Mouse (Mus musculus): ENCODE data around the gene Ncoa4. TPM values are rescaled to one million over a fixed set of nuclear protein-coding genes. Genes with fewer than 3 reads are reported as not detected.

The Ncoa4 gene
- polyA plus RNA-seq, 1 experiment from 2014 or later = 93.6 TPM

DNA sequence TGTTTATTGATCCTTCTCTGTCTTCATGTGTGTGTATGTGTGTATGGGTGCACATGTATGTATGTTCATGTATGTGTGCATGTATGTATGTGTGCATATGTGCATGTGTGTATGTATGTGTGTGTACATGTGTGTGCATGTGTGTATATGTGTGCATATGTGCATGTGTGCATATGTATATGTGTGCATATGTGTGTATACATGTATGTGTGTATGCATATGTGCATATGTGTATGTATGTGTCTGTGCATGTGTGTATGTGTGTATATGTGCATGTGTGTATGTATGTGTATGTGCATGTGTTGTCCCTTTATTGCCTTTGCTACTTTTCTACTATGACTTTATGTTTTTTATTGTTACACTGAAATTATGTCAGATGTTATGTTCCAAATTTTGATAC lies 14.9 kb upstream of the Ncoa4 start:
- peaks cover 11% of the 10 kb centered on the region; the same call in 1 of the 2 replicates for H3K9me3 ChIP-seq
- H3K4me3 ChIP-seq (replicated peaks) = no peak overlapping the region
- no peak overlapping the region for H3K27ac ChIP-seq
- no peaks in the 10 kb centered on the region for H3K36me3 ChIP-seq
- no peak overlapping the region for H3K4me2 ChIP-seq (replicated peaks)
- H3K4me1 ChIP-seq (replicated peaks) = no peaks in the 10 kb centered on the region
- no peak for ATAC-seq
- no peak overlapping the region for H3K9ac ChIP-seq (replicated peaks)
- no peaks in the 10 kb centered on the region for H3K27me3 ChIP-seq

- Histone ChIP-seq H3K4me3 (replicated peaks) (no peak overlapping the region), H3K36me3 (no peaks in the 10 kb centered on the region), H3K27ac (no peak overlapping the region), H3K9ac (replicated peaks) (no peak overlapping the region), H3K4me2 (replicated peaks) (no peak overlapping the region), H3K9me3 (peaks cover 11% of the 10 kb centered on the region; the same call in 1 of the 2 replicates), H3K4me1 (replicated peaks) (no peaks in the 10 kb centered on the region), H3K27me3 (no peaks in the 10 kb centered on the region)
- WGBS = 79% methylated on average over 4 of the region's 4 CpGs
- no peak for ATAC-seq
Observed at GRCm38 (mm10) chr14:32145401-32145800, 14.3 kb upstream of the Ncoa4 start.

DNA sequence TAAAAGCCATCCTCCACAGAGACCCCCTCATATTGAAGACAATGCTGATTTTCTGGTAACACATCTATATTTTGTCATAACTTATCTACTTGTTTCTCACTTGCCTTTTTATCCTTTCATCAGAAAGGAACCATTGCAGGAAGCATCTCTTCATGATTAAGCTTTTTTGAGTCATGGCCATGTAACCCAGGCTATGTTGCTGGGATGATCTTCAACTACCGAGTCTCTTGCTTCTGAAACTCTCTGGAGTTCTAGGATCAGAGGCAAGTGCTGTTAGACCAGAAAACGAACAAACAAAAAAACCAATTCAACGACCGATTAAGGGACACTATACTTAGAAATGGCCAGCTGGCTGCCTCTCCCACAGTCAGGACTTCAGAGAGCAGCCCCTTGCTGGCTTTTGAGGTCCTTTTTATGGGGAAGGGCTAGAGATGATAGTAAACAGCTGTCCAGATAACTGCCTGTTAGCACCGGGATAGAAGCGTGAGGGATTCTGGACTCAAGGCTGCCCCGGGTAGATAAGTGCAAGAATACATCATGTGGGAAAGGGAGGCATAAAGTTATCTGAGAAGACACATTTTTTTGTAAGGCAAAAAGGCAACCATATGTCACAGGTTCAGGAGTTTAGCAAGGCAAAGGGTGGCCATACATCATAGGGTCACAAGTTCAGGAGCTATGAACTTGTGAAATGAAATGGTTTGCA lies 13.7 kb upstream of the Ncoa4 start:
- Histone ChIP-seq H3K4me1 (replicated peaks) (no peaks in the 10 kb centered on the region), H3K36me3 (no peaks in the 10 kb centered on the region), H3K9me3 (peaks cover 11% of the 10 kb centered on the region; the same call in 1 of the 2 replicates), H3K4me2 (replicated peaks) (no peak overlapping the region), H3K27ac (no peak overlapping the region), H3K27me3 (no peaks in the 10 kb centered on the region), H3K4me3 (replicated peaks) (no peak overlapping the region), H3K9ac (replicated peaks) (no peak overlapping the region)
- ATAC-seq = no peak
- WGBS = 88% methylated on average over 7 of the region's 7 CpGs

- H3K4me2 ChIP-seq (replicated peaks) = no peak overlapping the region
- no peak overlapping the region for H3K4me3 ChIP-seq (replicated peaks)
- 72% methylated on average over 2 of the region's 2 CpGs for WGBS
- ATAC-seq = no peak
- H3K36me3 ChIP-seq = no peaks in the 10 kb centered on the region
- H3K9me3 ChIP-seq = peaks cover 11% of the 10 kb centered on the region; the same call in 1 of the 2 replicates
- H3K9ac ChIP-seq (replicated peaks) = no peak overlapping the region
- H3K27ac ChIP-seq = no peak overlapping the region
- H3K27me3 ChIP-seq = no peaks in the 10 kb centered on the region
- H3K4me1 ChIP-seq (replicated peaks) = no peaks in the 10 kb centered on the region
Observed at GRCm38 (mm10) chr14:32146578-32146977, 13.1 kb upstream of the Ncoa4 start.

DNA sequence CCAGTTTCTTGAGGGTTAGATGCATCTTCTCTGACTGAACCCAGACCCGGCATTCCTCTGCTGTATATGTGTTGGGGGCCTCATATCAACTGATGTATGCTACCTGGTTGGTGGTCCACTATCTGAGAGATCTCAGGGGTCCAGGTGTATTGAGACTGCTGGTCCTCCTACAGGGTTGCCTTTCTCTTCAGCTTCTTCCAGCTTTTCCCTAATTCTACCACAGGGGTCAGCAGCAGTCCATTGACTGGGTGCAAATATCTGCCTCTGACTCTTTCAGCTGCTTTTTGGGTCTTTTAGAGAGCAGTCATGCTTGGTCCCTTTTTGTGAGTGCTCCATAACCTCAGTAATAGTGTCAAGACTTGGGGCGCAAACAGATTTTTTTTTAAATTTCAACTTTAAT lies 8.8 kb upstream of the Ncoa4 start:
- Histone ChIP-seq H3K9ac (replicated peaks) (no peak overlapping the region), H3K27ac (no peak overlapping the region), H3K27me3 (no peaks in the 10 kb centered on the region), H3K36me3 (no peaks in the 10 kb centered on the region), H3K9me3 (peaks cover 11% of the 10 kb centered on the region; the same call in 1 of the 2 replicates), H3K4me2 (replicated peaks) (no peak overlapping the region), H3K4me1 (replicated peaks) (no peaks in the 10 kb centered on the region), H3K4me3 (replicated peaks) (no peak overlapping the region)
- ATAC-seq = no peak
- 93% methylated on average over 2 of the region's 2 CpGs for WGBS

DNA sequence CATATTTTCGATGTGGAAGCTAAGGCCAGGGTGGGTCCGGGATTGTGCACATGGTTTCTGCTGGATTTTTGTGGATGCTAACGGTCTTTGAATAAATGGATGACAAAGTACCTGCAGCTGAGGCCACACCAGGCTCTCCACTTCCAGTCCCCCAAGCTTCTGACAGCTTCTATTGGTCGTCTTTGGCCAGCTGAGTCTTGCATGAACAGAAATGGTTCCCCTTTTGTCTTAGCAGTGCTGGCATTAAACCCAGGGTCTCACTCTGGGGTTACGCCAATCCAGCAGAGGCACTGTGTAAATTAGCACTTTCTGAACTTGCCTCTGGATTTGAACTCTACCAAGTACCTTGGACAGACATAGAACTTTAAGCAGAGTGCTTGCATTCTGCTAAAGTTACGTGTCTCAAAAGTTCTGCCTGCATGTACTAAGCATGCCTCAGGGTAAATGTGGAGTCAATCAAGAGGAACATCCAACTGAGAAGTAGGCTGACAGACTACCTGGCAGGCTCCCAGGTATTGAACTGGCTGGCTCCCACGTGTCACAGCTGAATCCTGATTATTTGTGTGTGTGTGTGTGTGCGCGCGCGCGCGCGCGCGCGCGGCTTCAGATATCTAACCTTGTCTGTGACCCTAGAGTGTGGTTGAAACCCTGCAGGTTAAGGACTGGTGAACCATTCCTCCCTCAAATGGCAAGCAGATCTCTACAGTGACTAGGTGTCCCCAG lies 7.3 kb upstream of the Ncoa4 start:
- no peaks in the 10 kb centered on the region for H3K27me3 ChIP-seq
- H3K27ac ChIP-seq = no peak overlapping the region
- no peak overlapping the region for H3K9ac ChIP-seq (replicated peaks)
- no peak for ATAC-seq
- H3K4me1 ChIP-seq (replicated peaks) = no peaks in the 10 kb centered on the region
- WGBS = 92% methylated on average over 18 of the region's 18 CpGs
- H3K4me2 ChIP-seq (replicated peaks) = no peak overlapping the region
- H3K36me3 ChIP-seq = no peaks in the 10 kb centered on the region
- no peak overlapping the region for H3K4me3 ChIP-seq (replicated peaks)
- H3K9me3 ChIP-seq = peaks cover 5% of the 10 kb centered on the region; the same call in 1 of the 2 replicates

- Histone ChIP-seq H3K27me3 (no peaks in the 10 kb centered on the region), H3K36me3 (no peaks in the 10 kb centered on the region), H3K4me1 (replicated peaks) (no peaks in the 10 kb centered on the region), H3K9me3 (no peaks in the 10 kb centered on the region), H3K9ac (replicated peaks) (no peak overlapping the region), H3K27ac (no peak overlapping the region), H3K4me2 (replicated peaks) (no peak overlapping the region), H3K4me3 (replicated peaks) (no peak overlapping the region)
- no peak for ATAC-seq
- WGBS = 97% methylated on average over 2 of the region's 2 CpGs
Observed at GRCm38 (mm10) chr14:32153156-32153555, 6.5 kb upstream of the Ncoa4 start.

DNA sequence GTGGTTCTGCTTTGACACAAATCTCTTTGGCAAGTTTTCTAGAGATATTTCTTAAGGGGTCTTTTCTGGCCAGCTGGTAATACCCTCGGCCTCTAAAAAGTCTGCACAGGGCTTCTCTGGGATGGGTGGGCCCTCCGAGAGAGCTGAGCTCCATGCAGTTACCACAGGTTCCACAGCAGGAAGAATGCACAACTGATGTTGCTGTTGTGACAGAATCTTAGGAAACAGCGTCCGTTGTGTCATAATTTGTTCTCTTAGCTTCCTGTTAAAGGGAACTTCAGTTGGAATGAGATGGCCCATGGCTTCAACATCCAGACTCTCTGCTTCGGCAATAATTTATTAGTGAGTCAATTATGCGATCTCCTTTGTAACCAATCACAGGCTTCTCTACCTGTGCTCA lies 4.9 kb upstream of the Ncoa4 start:
- Histone ChIP-seq H3K4me3 (replicated peaks) (no peak overlapping the region), H3K27me3 (no peaks in the 10 kb centered on the region), H3K9me3 (no peaks in the 10 kb centered on the region), H3K27ac (no peak overlapping the region), H3K9ac (replicated peaks) (no peak overlapping the region), H3K4me1 (replicated peaks) (peaks cover 6% of the 10 kb centered on the region), H3K36me3 (no peaks in the 10 kb centered on the region), H3K4me2 (replicated peaks) (no peak overlapping the region)
- ATAC-seq = no peak
- 90% methylated on average over 6 of the region's 6 CpGs for WGBS

GRCm38 (mm10) chr14:32159150-32159670 lies 455 bp upstream of the Ncoa4 start:
- peaks cover 24% of the 10 kb centered on the region for H3K4me1 ChIP-seq (replicated peaks)
- H3K4me3 ChIP-seq (replicated peaks) = peak overlapping the region; percentile 88
- ATAC-seq = no peak; the same call in 1 of the 2 replicates
- H3K27me3 ChIP-seq = no peaks in the 10 kb centered on the region
- H3K9me3 ChIP-seq = no peaks in the 10 kb centered on the region
- H3K9ac ChIP-seq (replicated peaks) = peak overlapping the region; percentile 96; the same call in 1 of the 2 replicates
- H3K27ac ChIP-seq = peak overlapping the region; percentile 45; the same call in 1 of the 2 replicates
- H3K4me2 ChIP-seq (replicated peaks) = peak overlapping the region; percentile 92
- H3K36me3 ChIP-seq = no peaks in the 10 kb centered on the region
- 38% methylated on average over 4 of the region's 4 CpGs for WGBS

GRCm38 (mm10) chr14:32160563-32160962 lies 898 bp downstream of the Ncoa4 start:
- H3K9me3 ChIP-seq = no peaks in the 10 kb centered on the region
- peak overlapping the region; percentile 92 for H3K4me2 ChIP-seq (replicated peaks)
- H3K4me1 ChIP-seq (replicated peaks) = peaks cover 31% of the 10 kb centered on the region
- H3K4me3 ChIP-seq (replicated peaks) = peak overlapping the region; percentile 88
- WGBS = 44% methylated on average over 7 of the region's 7 CpGs
- no peaks in the 10 kb centered on the region for H3K27me3 ChIP-seq
- peak overlapping the region; percentile 96 for H3K9ac ChIP-seq (replicated peaks)
- no peaks in the 10 kb centered on the region for H3K36me3 ChIP-seq
- ATAC-seq = no peak
- peak overlapping the region; percentile 87 for H3K27ac ChIP-seq

- Histone ChIP-seq H3K36me3 (no peaks in the 10 kb centered on the region), H3K27me3 (no peaks in the 10 kb centered on the region), H3K9ac (replicated peaks) (peak overlapping the region; percentile 96), H3K9me3 (no peaks in the 10 kb centered on the region), H3K4me3 (replicated peaks) (peak overlapping the region; percentile 88; the same call in 1 of the 2 replicates), H3K27ac (no peak overlapping the region), H3K4me1 (replicated peaks) (peaks cover 35% of the 10 kb centered on the region), H3K4me2 (replicated peaks) (peak overlapping the region; percentile 92)
- no peak for ATAC-seq
- WGBS = 91% methylated on average over 12 of the region's 12 CpGs
Observed at GRCm38 (mm10) chr14:32161090-32161885, 1.6 kb downstream of the Ncoa4 start.

- Histone ChIP-seq H3K9ac (replicated peaks) (no peak overlapping the region), H3K4me3 (replicated peaks) (no peak overlapping the region), H3K9me3 (no peaks in the 10 kb centered on the region), H3K27me3 (no peaks in the 10 kb centered on the region), H3K36me3 (no peaks in the 10 kb centered on the region), H3K4me2 (replicated peaks) (no peak overlapping the region), H3K4me1 (replicated peaks) (peaks cover 35% of the 10 kb centered on the region), H3K27ac (no peak overlapping the region)
- WGBS = 93% methylated on average over 5 of the region's 5 CpGs
- ATAC-seq = no peak
Observed at GRCm38 (mm10) chr14:32162231-32162630, 2.6 kb downstream of the Ncoa4 start.

Data from midbrain, embryonic 13.5 days (tissue).